Mouse (Mus musculus): ENCODE measurements around the gene Cacna1d.

- TF ChIP-seq CTCF (IDR thresholded peaks at IDR 0.05; ENCODE audit: low read depth, low read length) (no peak), POLR2A (IDR thresholded peaks at IDR 0.05; ENCODE audit: borderline replicate concordance, low read depth, low read length) (no peak)
These were observed 452.8 kb downstream of the Cacna1d start for GRCm38 (mm10) chr14:30038431-30038830.
